Mouse (Mus musculus) v-Abl transformed pro-B cells (cell line): ENCODE data around the gene Sun3.

ENCODE experiments used
- in situ Hi-C, 2 experiments: fragments of 400-800 bp; cut with MboI; formaldehyde crosslinking; loops; one replicate each; pipeline ENCODE4 v1.15.1; 2025; ENCODE audit not compliant: unreplicated experiment in 2 of 2

Sun3 gene

DNA sequence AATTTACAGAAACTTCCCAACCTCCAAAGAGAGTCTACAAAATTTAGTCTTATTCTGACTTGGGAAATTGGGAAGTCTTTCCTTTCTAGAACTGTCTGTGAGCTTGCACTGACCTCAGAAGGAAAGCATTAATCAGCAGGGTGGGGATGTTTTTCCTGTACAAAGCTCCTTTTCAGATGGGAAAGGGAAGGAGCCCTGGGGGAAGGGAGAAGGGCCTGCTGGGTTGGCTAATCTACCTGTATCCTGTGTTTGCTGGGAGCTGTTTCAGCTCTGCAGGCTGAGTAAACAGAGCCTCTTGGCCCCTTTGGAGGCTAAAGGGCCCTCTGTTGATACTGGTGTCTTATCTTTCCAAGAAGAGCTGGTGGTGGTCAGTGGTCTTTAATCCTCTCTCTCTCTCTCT lies 62.7 kb downstream of the Sun3 start:
- in situ Hi-C loops = loop anchor here in 1 of 2 experiments (5.0 kb wide), 1 partner anchor 151 kb away; no protein-coding TSS in a partner anchor

DNA sequence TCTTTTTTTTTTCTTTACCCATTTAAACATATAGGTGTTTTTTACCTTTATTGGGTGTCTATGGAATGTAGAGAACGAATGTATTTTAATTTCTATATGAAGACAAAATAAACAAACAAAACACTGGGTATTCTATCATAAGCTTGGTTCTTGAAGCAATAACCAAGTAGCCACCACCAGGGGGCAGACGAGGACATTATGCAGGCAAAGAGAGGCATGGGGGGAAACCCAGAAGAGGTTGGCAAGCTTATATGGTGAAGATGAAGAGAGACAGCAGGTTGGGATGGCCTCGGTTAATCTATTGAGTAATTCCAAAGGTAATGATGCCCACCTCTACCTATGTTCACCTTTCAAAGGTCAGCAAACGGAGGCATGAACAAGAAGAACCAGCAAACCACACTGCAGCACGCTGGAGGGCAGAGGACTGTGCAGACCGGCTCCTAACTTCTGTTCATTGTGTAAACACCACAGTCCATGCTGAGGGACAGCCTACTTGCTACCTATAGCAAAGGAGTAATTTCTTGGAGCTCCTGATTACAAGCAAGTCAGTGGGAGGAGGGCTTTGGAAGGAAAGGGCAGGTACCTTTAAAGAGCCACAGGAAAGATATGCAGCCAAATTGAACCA lies 65.4 kb downstream of the Sun3 start:
- in situ Hi-C loops = loop anchor here in 1 of 2 experiments (5.0 kb wide), 1 partner anchor 154 kb away; no protein-coding TSS in a partner anchor

DNA sequence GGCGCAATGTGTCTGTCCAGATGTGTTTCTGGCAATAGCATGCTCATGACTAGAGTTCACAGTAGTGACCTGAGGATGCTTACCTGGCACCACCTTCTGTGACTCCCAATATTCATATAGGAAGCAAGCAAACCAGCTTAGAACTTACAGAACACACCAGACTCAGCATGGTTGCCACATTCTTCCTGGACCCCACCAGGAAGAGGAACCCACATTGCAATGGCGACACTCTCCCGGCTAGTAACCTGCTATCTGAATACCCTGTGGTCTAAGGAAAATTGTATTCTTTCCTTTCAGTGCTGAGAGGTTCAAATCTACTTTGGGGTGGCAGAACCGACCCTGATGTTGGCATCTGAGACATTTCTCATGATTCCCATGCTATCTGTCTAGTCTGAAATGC lies 70.6 kb downstream of the Sun3 start:
- in situ Hi-C loops = no loop called here

DNA sequence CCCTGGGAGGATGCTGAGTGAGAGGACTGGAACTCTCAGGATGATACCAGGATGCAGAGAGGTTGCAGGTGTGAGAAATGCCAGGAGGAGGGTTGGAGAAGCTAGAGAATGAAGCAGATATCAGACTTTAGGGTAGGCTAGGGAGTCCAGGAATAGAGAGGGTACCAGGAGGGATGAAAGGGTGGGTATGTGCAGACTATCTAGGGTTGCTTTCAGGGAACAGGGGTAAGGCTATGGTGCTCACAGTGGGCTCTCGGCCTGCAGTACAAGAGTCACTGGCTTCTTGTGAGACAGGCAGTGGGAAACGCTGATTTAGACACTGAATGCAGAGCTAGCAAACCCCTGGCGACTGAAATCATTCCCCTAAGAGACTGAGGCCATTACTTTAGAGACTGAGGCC lies 75.6 kb downstream of the Sun3 start, which contains the start of gene Pkd1l1:
Gene Pkd1l1 (minus strand): TSS at position 101 of the 400 bp plus-strand sequence.
- in situ Hi-C loops = no loop called here

DNA sequence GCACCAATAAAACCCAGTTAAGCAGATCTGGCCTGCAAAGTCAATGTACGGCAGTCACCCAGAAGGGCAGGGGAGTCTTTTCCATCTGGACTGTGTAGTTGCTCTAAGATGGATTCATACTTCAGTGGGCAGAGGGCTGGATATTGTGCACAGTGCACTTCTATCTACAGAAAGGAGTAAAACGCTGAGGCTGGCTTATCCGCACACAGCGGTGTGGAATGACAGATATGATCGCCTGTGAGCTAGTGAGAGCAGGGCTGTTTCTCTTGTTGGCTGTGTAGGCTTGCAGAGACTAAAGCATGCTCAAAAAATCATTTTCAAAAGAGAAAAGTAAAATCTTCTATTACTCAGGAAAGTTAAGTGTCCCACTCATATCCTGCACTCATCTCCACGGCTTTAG lies 76.7 kb downstream of the Sun3 start:
- in situ Hi-C loops = no loop called here

DNA sequence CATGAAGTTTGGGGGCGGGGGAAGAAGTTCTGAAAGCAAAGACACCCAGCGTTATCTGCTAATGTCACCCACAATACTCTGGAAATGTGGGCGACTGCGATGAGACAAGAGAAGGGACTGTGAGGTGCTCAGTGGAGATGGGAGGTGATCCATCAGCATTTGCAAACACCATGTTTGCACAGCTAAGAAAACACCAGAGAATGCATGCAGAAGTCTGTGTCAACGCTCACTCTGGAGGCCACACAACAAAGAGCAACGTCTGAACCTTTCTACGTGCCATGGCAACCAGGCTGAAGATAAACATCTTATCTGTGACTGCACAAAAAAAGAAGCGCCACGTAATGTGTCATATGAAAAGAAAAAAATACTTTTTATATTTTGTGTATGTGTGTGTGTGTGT lies 78.3 kb downstream of the Sun3 start:
- in situ Hi-C loops = no loop called here

DNA sequence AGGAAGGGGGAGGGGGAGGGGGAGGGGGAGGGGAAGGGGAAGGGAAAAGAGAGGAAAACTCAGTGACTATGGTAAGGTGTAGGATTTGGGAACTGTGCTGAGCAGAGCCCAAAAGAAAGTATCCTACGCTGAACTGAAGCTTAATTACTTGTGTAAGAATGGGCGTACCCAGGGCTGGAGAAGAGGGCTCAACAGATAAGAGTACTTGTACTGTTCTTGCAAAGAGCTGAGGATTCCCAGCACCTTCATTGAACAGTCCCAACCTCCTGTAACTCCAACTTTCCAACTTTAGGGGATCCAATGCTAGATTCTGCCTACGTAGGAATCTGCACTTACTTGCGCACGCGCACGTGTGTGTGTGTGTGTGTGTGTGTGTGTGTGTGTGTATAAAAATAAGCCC lies 80.7 kb downstream of the Sun3 start:
- in situ Hi-C loops = no loop called here
